Mouse (Mus musculus): ENCODE data around the gene Smim24. TPM values are rescaled to one million over a fixed set of nuclear protein-coding genes. Genes with fewer than 3 reads are reported as not detected.
A peak's percentile ranks its signal among the peaks of the same experiment; 100 is the strongest.

Smim24 gene
- polyA plus RNA-seq (2012; ENCODE audit: insufficient read depth, insufficient read length, missing spikeins): 1.9 and 5.3 TPM in 2 replicates

- Histone ChIP-seq H3K4me1 (ENCODE audit: control insufficient read depth, insufficient read depth, insufficient read length, low read length) (peaks cover 12% of the 10 kb centered on the region), H3K27ac (replicated peaks; ENCODE audit: low read depth, low read length) (no peak within 1 kb of the TSS), H3K4me3 (ENCODE audit: insufficient read depth, low read depth, low read length) (peak within 1 kb of the TSS; percentile 49)
Observed at GRCm38 (mm10) chr10:81392781-81393185, at the start of gene Smim24. Gene Smim24 (plus strand): TSS chr10:81393051.

- Histone ChIP-seq H3K4me3 (ENCODE audit: insufficient read depth, low read depth, low read length) (no peak overlapping the region), H3K27ac (replicated peaks; ENCODE audit: low read depth, low read length) (no peak overlapping the region), H3K4me1 (ENCODE audit: control insufficient read depth, insufficient read depth, insufficient read length, low read length) (peaks cover 2% of the 10 kb centered on the region; the same call in 1 of the 2 replicates)
Observed at GRCm38 (mm10) chr10:81344421-81345161, 48.3 kb upstream of the Smim24 start.

- Histone ChIP-seq H3K27ac (replicated peaks; ENCODE audit: low read depth, low read length) (no peak overlapping the region), H3K4me1 (ENCODE audit: control insufficient read depth, insufficient read depth, insufficient read length, low read length) (peaks cover 3% of the 10 kb centered on the region; the same call in 1 of the 2 replicates), H3K4me3 (ENCODE audit: insufficient read depth, low read depth, low read length) (no peak overlapping the region)
Observed at GRCm38 (mm10) chr10:81345162-81345534, 47.7 kb upstream of the Smim24 start.

GRCm38 (mm10) chr10:81346453-81347067 lies 46.3 kb upstream of the Smim24 start:
- H3K27ac ChIP-seq (replicated peaks; ENCODE audit: low read depth, low read length): no peak overlapping the region

GRCm38 (mm10) chr10:81349146-81349545 lies 43.7 kb upstream of the Smim24 start:
- Histone ChIP-seq H3K4me1 (ENCODE audit: control insufficient read depth, insufficient read depth, insufficient read length, low read length) (peaks cover 3% of the 10 kb centered on the region; the same call in 1 of the 2 replicates), H3K4me3 (ENCODE audit: insufficient read depth, low read depth, low read length) (peak overlapping the region; percentile 89)

More at GRCm38 (mm10) chr10:81346453-81347067, 46.3 kb upstream of the Smim24 start:
- peak overlapping the region; percentile 34 for H3K4me3 ChIP-seq (ENCODE audit: insufficient read depth, low read depth, low read length)
- H3K4me1 ChIP-seq (ENCODE audit: control insufficient read depth, insufficient read depth, insufficient read length, low read length): peaks cover 3% of the 10 kb centered on the region; the same call in 1 of the 2 replicates

GRCm38 (mm10) chr10:81349961-81350350 lies 42.9 kb upstream of the Smim24 start:
- H3K4me1 ChIP-seq (ENCODE audit: control insufficient read depth, insufficient read depth, insufficient read length, low read length): peaks cover 3% of the 10 kb centered on the region; the same call in 1 of the 2 replicates
- peak overlapping the region; percentile 89 for H3K4me3 ChIP-seq (ENCODE audit: insufficient read depth, low read depth, low read length)

More at GRCm38 (mm10) chr10:81349146-81349545, 43.7 kb upstream of the Smim24 start:
- no peak overlapping the region for H3K27ac ChIP-seq (replicated peaks; ENCODE audit: low read depth, low read length)

GRCm38 (mm10) chr10:81350351-81351063 lies 42.3 kb upstream of the Smim24 start, which contains the start of gene Hmg20b:
Gene Hmg20b (minus strand): TSS chr10:81350480.
- Histone ChIP-seq H3K27ac (replicated peaks; ENCODE audit: low read depth, low read length) (peak within 1 kb of the TSS; percentile 67), H3K4me1 (ENCODE audit: control insufficient read depth, insufficient read depth, insufficient read length, low read length) (peaks cover 3% of the 10 kb centered on the region; the same call in 1 of the 2 replicates), H3K4me3 (ENCODE audit: insufficient read depth, low read depth, low read length) (peak within 1 kb of the TSS; percentile 89)

More at GRCm38 (mm10) chr10:81349961-81350350, 42.9 kb upstream of the Smim24 start:
- peak overlapping the region; percentile 67 for H3K27ac ChIP-seq (replicated peaks; ENCODE audit: low read depth, low read length)

- no peak overlapping the region for H3K4me3 ChIP-seq (ENCODE audit: insufficient read depth, low read depth, low read length)
- no peak overlapping the region for H3K27ac ChIP-seq (replicated peaks; ENCODE audit: low read depth, low read length)
- peaks cover 6% of the 10 kb centered on the region for H3K4me1 ChIP-seq (ENCODE audit: control insufficient read depth, insufficient read depth, insufficient read length, low read length)
Observed at GRCm38 (mm10) chr10:81351678-81352291, 41.1 kb upstream of the Smim24 start.

- H3K27ac ChIP-seq (replicated peaks; ENCODE audit: low read depth, low read length): no peak overlapping the region
- H3K4me3 ChIP-seq (ENCODE audit: insufficient read depth, low read depth, low read length): no peak overlapping the region
- peaks cover 9% of the 10 kb centered on the region; the same call in 1 of the 2 replicates for H3K4me1 ChIP-seq (ENCODE audit: control insufficient read depth, insufficient read depth, insufficient read length, low read length)
Observed at GRCm38 (mm10) chr10:81354738-81355477, 37.9 kb upstream of the Smim24 start.

- Histone ChIP-seq H3K27ac (replicated peaks; ENCODE audit: low read depth, low read length) (no peak overlapping the region), H3K4me3 (ENCODE audit: insufficient read depth, low read depth, low read length) (no peak overlapping the region), H3K4me1 (ENCODE audit: control insufficient read depth, insufficient read depth, insufficient read length, low read length) (peaks cover 9% of the 10 kb centered on the region; the same call in 1 of the 2 replicates)
Observed at GRCm38 (mm10) chr10:81355533-81355932, 37.3 kb upstream of the Smim24 start.

- Histone ChIP-seq H3K27ac (replicated peaks; ENCODE audit: low read depth, low read length) (peak overlapping the region; percentile 67), H3K4me3 (ENCODE audit: insufficient read depth, low read depth, low read length) (peak overlapping the region; percentile 58), H3K4me1 (ENCODE audit: control insufficient read depth, insufficient read depth, insufficient read length, low read length) (peaks cover 9% of the 10 kb centered on the region; the same call in 1 of the 2 replicates)
Observed at GRCm38 (mm10) chr10:81356352-81356990, 36.4 kb upstream of the Smim24 start.

- Histone ChIP-seq H3K4me1 (ENCODE audit: control insufficient read depth, insufficient read depth, insufficient read length, low read length) (peaks cover 9% of the 10 kb centered on the region; the same call in 1 of the 2 replicates), H3K27ac (replicated peaks; ENCODE audit: low read depth, low read length) (peak within 1 kb of the TSS; percentile 54), H3K4me3 (ENCODE audit: insufficient read depth, low read depth, low read length) (peak within 1 kb of the TSS; percentile 82)
Observed at GRCm38 (mm10) chr10:81356991-81357844, 35.6 kb upstream of the Smim24 start, which contains the start of gene Mfsd12. Gene Mfsd12 (plus strand): TSS chr10:81357491.

GRCm38 (mm10) chr10:81358209-81358608 lies 34.6 kb upstream of the Smim24 start:
- Histone ChIP-seq H3K4me3 (ENCODE audit: insufficient read depth, low read depth, low read length) (peak overlapping the region; percentile 82), H3K27ac (replicated peaks; ENCODE audit: low read depth, low read length) (no peak overlapping the region; the same call in 1 of the 2 replicates), H3K4me1 (ENCODE audit: control insufficient read depth, insufficient read depth, insufficient read length, low read length) (peaks cover 9% of the 10 kb centered on the region; the same call in 1 of the 2 replicates)

Measured in brown adipose tissue, adult 24 weeks (tissue).